Mouse (Mus musculus) spleen, adult 2 months (tissue): ENCODE results near the gene Olfr1122. TPM values are rescaled to one million over a fixed set of nuclear protein-coding genes. Genes with fewer than 3 reads are reported as not detected.

Source experiments
- DNase-seq, 2 experiments: peaks; one replicate each; pipeline versions ENCODE4 v3.0.0 to v3.0.0-alpha.2; 2012 to 2021; ENCODE audit warnings: low spot score in 2 of 2, low read depth in 1 of 2
- H3K27ac ChIP-seq: fragments of 200-500 bp; 2 replicates; pipeline ENCODE4 v1.5.1; 2012; ENCODE audit warnings: low read length, inconsistent platforms; ENCODE audit not compliant: insufficient read depth
- H3K27me3 ChIP-seq: fragments of 200-500 bp; 2 replicates; pipeline ENCODE4 v1.6.1; 2012; ENCODE audit warnings: mild to moderate bottlenecking, moderate library complexity, low read length, inconsistent platforms; ENCODE audit not compliant: control insufficient read depth, insufficient read depth
- H3K36me3 ChIP-seq: fragments of 200-500 bp; 2 replicates; pipeline ENCODE4 v1.6.1; 2012; ENCODE audit warnings: mild to moderate bottlenecking, low read length, inconsistent platforms; ENCODE audit not compliant: control insufficient read depth, insufficient read depth
- H3K4me1 ChIP-seq: fragments of 200-500 bp; 2 replicates; pipeline ENCODE4 v1.6.1; 2011; ENCODE audit warnings: inconsistent platforms; ENCODE audit not compliant: control insufficient read depth, insufficient read depth, insufficient read length
- H3K4me3 ChIP-seq: fragments of 200-500 bp; 2 replicates; pipeline ENCODE4 v1.5.1; 2011; ENCODE audit warnings: mild to moderate bottlenecking, inconsistent platforms; ENCODE audit not compliant: insufficient read depth, insufficient read length; ENCODE audit errors: extremely low read depth
- CTCF ChIP-seq: fragments of 200-500 bp; IDR thresholded peaks from 2 replicates; pipeline ENCODE4 v1.5.1; 2011; ENCODE audit warnings: mild to moderate bottlenecking, inconsistent platforms; ENCODE audit not compliant: insufficient read depth, insufficient read length, insufficient replicate concordance; ENCODE audit errors: extremely low read depth
- POLR2A ChIP-seq: fragments of 200-500 bp; IDR thresholded peaks from 2 replicates; pipeline ENCODE4 v1.6.1; 2011; ENCODE audit warnings: low read depth, low read length, inconsistent platforms
- WGBS: fragments of 180-500 bp; shearing (Covaris S2); methylation state at CpG from one replicate; pipeline ENCODE4 v1.1.7; 2018; 5-methylcytosine and 5-hydroxymethylcytosine counted together
- polyA plus RNA-seq: library from polyadenylated mRNA; depleted of rRNA; stranded (reverse); fragments of >200 nt; gene quantifications from 2 replicates; pipeline ENCODE4 v1.2.3, GENCODE M21; 2012; rRNA removed

The Olfr1122 gene
- polyA plus RNA-seq, 1 experiment: not detected

DNA sequence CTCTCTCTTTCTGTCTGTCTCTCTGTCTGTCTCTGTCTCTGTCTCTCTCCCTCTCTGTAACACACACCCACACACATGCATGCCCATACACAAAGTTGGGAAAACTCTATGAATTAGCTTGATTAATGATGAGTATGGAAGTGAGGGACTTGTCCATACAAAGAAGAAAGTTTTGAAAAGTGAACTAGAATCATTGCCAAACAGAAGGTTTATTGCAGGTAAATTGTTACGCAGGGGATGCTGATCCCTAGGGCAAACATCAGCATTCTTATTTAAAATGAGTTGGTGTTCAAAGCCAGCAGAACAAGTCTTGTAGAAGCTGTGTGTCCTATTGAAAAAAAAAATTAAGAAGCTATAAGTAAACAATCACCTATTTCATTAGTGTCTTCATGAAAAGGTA, 30.7 kb downstream of the Olfr1122 start, which contains the start of gene Olfr1123:
Gene Olfr1123, plus strand, starts transcription at position 301 of the 400 bp plus-strand sequence.
- H3K4me1 ChIP-seq: no peaks in the 10 kb centered on the region
- no peak within 1 kb of the TSS for H3K4me3 ChIP-seq
- H3K36me3 ChIP-seq: no peaks in the 10 kb centered on the region
- H3K27me3 ChIP-seq: no peaks in the 10 kb centered on the region; the same call in 1 of the 2 replicates
- no peak for TF ChIP-seq CTCF
- no peak for TF ChIP-seq POLR2A
- DNase-seq: no peak
- WGBS: 90% methylated on average over 1 of the region's 1 CpGs
- H3K27ac ChIP-seq: no peak within 1 kb of the TSS

DNA sequence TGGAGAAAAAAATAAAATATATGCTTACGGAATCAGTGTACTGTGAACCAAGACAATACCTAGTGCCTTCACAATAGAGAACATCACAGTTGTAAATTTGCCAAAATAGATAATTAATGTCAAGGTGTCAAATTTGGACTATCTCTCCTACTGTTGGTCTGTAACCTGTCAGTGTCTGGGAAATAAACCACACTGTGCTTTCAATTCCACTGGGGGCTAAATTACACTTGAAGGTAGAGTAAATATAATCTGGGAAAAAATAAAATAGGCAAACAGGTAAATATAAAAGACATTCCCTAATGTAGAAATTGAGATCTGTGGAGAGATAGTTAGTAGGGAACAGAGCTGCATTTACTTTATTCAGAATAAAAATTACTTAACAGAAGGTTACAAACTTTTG, 44.3 kb downstream of the Olfr1122 start, which contains the start of gene Olfr1124:
Gene Olfr1124, plus strand, starts transcription at position 301 of the 400 bp plus-strand sequence.
- WGBS: 93% methylated on average over 1 of the region's 1 CpGs
- TF ChIP-seq CTCF: no peak
- TF ChIP-seq POLR2A: no peak
- no peaks in the 10 kb centered on the region for H3K4me1 ChIP-seq
- H3K4me3 ChIP-seq: no peak within 1 kb of the TSS
- no peaks in the 10 kb centered on the region for H3K36me3 ChIP-seq
- no peak for DNase-seq
- no peak within 1 kb of the TSS for H3K27ac ChIP-seq
- no peaks in the 10 kb centered on the region for H3K27me3 ChIP-seq

DNA sequence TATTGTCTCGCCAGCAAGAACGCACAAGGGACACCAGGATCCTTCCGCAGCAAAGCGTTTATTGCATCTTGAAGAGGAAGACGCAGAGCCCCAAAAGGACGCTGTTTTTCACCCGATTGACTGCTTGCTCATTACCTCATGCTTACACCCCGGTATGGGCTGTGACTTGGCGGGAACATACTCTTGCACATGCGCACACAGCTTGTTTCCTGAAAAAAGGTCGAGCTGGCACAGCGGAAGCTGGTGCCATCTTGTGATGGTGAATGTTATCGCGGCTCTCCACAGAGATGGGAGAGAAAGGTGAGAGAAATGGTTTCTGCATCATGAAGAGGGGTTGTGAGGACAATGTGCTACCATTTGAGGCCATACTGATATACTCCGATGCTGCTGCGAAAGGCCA, 52.1 kb downstream of the Olfr1122 start:
- TF ChIP-seq POLR2A (no peak), CTCF (no peak)
- no peaks in the 10 kb centered on the region for H3K4me1 ChIP-seq
- no peaks in the 10 kb centered on the region for H3K36me3 ChIP-seq
- DNase-seq: no peak
- no peak overlapping the region for H3K4me3 ChIP-seq
- no peak overlapping the region for H3K27ac ChIP-seq
- WGBS: 89% methylated on average over 16 of the region's 16 CpGs
- no peaks in the 10 kb centered on the region for H3K27me3 ChIP-seq

Other genes starting within 250 kb of the Olfr1122 start
- gene Olfr1110, start 245.5 kb upstream of the Olfr1122 start, polyA plus RNA-seq: not detected in 2 replicates
- not detected in 2 replicates for gene Olfr1111, start 233.2 kb upstream of the Olfr1122 start, polyA plus RNA-seq
- not detected in 2 replicates for gene Olfr1112, start 198.1 kb upstream of the Olfr1122 start, polyA plus RNA-seq
- not detected in 2 replicates for gene Olfr1113, start 176.9 kb upstream of the Olfr1122 start, polyA plus RNA-seq
- gene Olfr1115, start 137.8 kb upstream of the Olfr1122 start, polyA plus RNA-seq: not detected in 2 replicates
- not detected in 2 replicates for gene Olfr1116, start 118.3 kb upstream of the Olfr1122 start, polyA plus RNA-seq
- gene Olfr1118, start 78.3 kb upstream of the Olfr1122 start, polyA plus RNA-seq: not detected in 2 replicates
- not detected in 2 replicates for gene Olfr1120, start 31.0 kb upstream of the Olfr1122 start, polyA plus RNA-seq
- not detected in 2 replicates for gene Olfr1121, start 16.0 kb upstream of the Olfr1122 start, polyA plus RNA-seq
- gene Olfr1123, start 30.8 kb downstream of the Olfr1122 start, polyA plus RNA-seq: not detected in 2 replicates
- gene Olfr1124, start 44.4 kb downstream of the Olfr1122 start, polyA plus RNA-seq: not detected in 2 replicates
- not detected in 2 replicates for gene Olfr1126, start 68.1 kb downstream of the Olfr1122 start, polyA plus RNA-seq
- gene Pramel7, start 111.2 kb downstream of the Olfr1122 start, polyA plus RNA-seq: not detected in 2 replicates
- gene Pramel6, start 120.7 kb downstream of the Olfr1122 start, polyA plus RNA-seq: not detected in 2 replicates
- gene Olfr153, start 145.9 kb downstream of the Olfr1122 start, polyA plus RNA-seq: not detected in 2 replicates
- not detected in 2 replicates for gene Olfr1128, start 159.7 kb downstream of the Olfr1122 start, polyA plus RNA-seq
- not detected in 2 replicates for gene Olfr1129, start 188.1 kb downstream of the Olfr1122 start, polyA plus RNA-seq
- not detected in 2 replicates for gene Olfr1130, start 220.4 kb downstream of the Olfr1122 start, polyA plus RNA-seq
- gene Olfr1131, start 241.3 kb downstream of the Olfr1122 start, polyA plus RNA-seq: not detected in 2 replicates